Mouse (Mus musculus) ES-E14 (cell line): ENCODE measurements at regions not wholly inside any gene's neighbourhood (a gene's known extent, or its start where the extent isn't known, plus 50 kb on each side); places are given as distances from the start of the nearest gene placed in this dataset.

Source experiments
- DNase-seq: peaks from one replicate; pipeline ENCODE4 v3.0.0-alpha.2; 2013; ENCODE audit warnings: low read depth, low spot score
- H3K27ac ChIP-seq: 2 replicates; pipeline ENCODE4 v1.5.1; 2012; ENCODE audit warnings: low read depth, mild to moderate bottlenecking, low read length, moderate library complexity, mixed read lengths; ENCODE audit not compliant: poor library complexity, insufficient read depth, severe bottlenecking
- H3K36me3 ChIP-seq: 2 replicates; pipeline ENCODE4 v1.6.1; 2012; ENCODE audit warnings: mild to moderate bottlenecking, low read length, moderate library complexity, mixed read lengths; ENCODE audit not compliant: control insufficient read depth, poor library complexity, insufficient read depth, severe bottlenecking
- H3K4me1 ChIP-seq, 2 experiments: fragments of 150-350 bp in 1 of 2; sonication (generic) in 1 of 2; 2 replicates each; pipeline ENCODE4 v1.6.1; 2012; ENCODE audit warnings: low read length in 2 of 2, mild to moderate bottlenecking in 1 of 2, mixed read lengths in 1 of 2; ENCODE audit not compliant: control insufficient read depth in 2 of 2, insufficient read depth in 2 of 2, poor library complexity in 1 of 2
- H3K4me3 ChIP-seq, 2 experiments: fragments of 150-350 bp in 1 of 2; sonication (generic) in 1 of 2; 2 replicates each; pipeline ENCODE4 v1.5.1; 2012; ENCODE audit warnings: low read length in 2 of 2, low read depth in 1 of 2, mild to moderate bottlenecking in 1 of 2, mixed read lengths in 1 of 2; ENCODE audit not compliant: insufficient read depth in 1 of 2, poor library complexity in 1 of 2, severe bottlenecking in 1 of 2
- H3K9ac ChIP-seq: 2 replicates; pipeline ENCODE4 v1.6.1; 2012; ENCODE audit warnings: low read depth, mild to moderate bottlenecking, low read length, mixed read lengths; ENCODE audit not compliant: poor library complexity, insufficient read depth, severe bottlenecking
- H3K9me3 ChIP-seq: fragments of 150-350 bp; sonication (generic); 2 replicates; pipeline ENCODE4 v1.6.1; 2012; ENCODE audit warnings: low read depth, mild to moderate bottlenecking, low read length; ENCODE audit not compliant: control insufficient read depth, insufficient read depth
- CHD2 ChIP-seq: IDR thresholded peaks from 2 replicates; pipeline ENCODE4 v1.6.1; 2014; ENCODE audit warnings: mild to moderate bottlenecking, low read depth, low read length, inconsistent platforms
- HCFC1 ChIP-seq: IDR thresholded peaks from 2 replicates; pipeline ENCODE4 v1.6.1; 2012; ENCODE audit warnings: low read length, inconsistent platforms, borderline replicate concordance; ENCODE audit not compliant: insufficient read depth
- MAFK ChIP-seq: IDR thresholded peaks from 2 replicates; pipeline ENCODE4 v1.6.1; 2014; ENCODE audit warnings: mild to moderate bottlenecking, low read depth, low read length, inconsistent platforms; ENCODE audit not compliant: insufficient read depth
- ZC3H11A ChIP-seq: IDR thresholded peaks from 2 replicates; pipeline ENCODE4 v1.6.1; 2012; ENCODE audit warnings: low read depth, mild to moderate bottlenecking, inconsistent platforms, low read length, borderline replicate concordance
- ZNF384 ChIP-seq: IDR thresholded peaks from 2 replicates; pipeline ENCODE4 v1.6.1; 2012; ENCODE audit warnings: low read depth, low read length, inconsistent platforms
- in situ Hi-C, 2 experiments: fragments of 600-800 bp; cut with MboI; formaldehyde crosslinking; loops; one replicate each; pipeline ENCODE4 v1.15.1; 2025; ENCODE audit warnings: low sequenced_read_pairs in 2 of 2, inconsistent platforms in 1 of 2; ENCODE audit not compliant: unreplicated experiment in 2 of 2

GRCm38 (mm10) chr17:50407249-50407990, 101.8 kb upstream of the Plcl2 start:
- H3K27ac ChIP-seq, result no peak overlapping the region
- TF ChIP-seq HCFC1 (no peak), ZC3H11A (no peak), ZNF384 (no peak), MAFK (no peak), CHD2 (no peak)
- in situ Hi-C loops, result no loop called here

GRCm38 (mm10) chr17:50408581-50408980, 100.6 kb upstream of the Plcl2 start:
- Histone ChIP-seq H3K4me1 (no peaks in the 10 kb centered on the region), H3K36me3 (no peaks in the 10 kb centered on the region), H3K9ac (no peak overlapping the region), H3K9me3 (no peaks in the 10 kb centered on the region), H3K4me3 (no peak overlapping the region), H3K27ac (no peak overlapping the region)
- no peak for TF ChIP-seq CHD2
- TF ChIP-seq ZNF384, result no peak
- TF ChIP-seq MAFK, result no peak
- TF ChIP-seq HCFC1, result no peak
- TF ChIP-seq ZC3H11A, result no peak
- DNase-seq, result no peak
- in situ Hi-C loops, result no loop called here

More at GRCm38 (mm10) chr17:50407249-50407990, 101.8 kb upstream of the Plcl2 start:
- Histone ChIP-seq H3K4me3 (no peak overlapping the region), H3K4me1 (no peaks in the 10 kb centered on the region), H3K36me3 (no peaks in the 10 kb centered on the region), H3K9ac (no peak overlapping the region), H3K9me3 (no peaks in the 10 kb centered on the region)
- no peak for DNase-seq

- no peak overlapping the region for H3K4me3 ChIP-seq
- H3K9me3 ChIP-seq, result no peaks in the 10 kb centered on the region
- H3K4me1 ChIP-seq, result no peaks in the 10 kb centered on the region
- H3K36me3 ChIP-seq, result no peaks in the 10 kb centered on the region
- no peak overlapping the region for H3K27ac ChIP-seq
- H3K9ac ChIP-seq, result no peak overlapping the region
- in situ Hi-C loops, result no loop called here
- no peak for DNase-seq
- TF ChIP-seq MAFK (no peak), ZC3H11A (no peak), CHD2 (no peak), ZNF384 (no peak), HCFC1 (no peak)
These were observed 99.9 kb upstream of the Plcl2 start for GRCm38 (mm10) chr17:50409271-50409670.

GRCm38 (mm10) chr17:50409895-50410294, 99.3 kb upstream of the Plcl2 start:
- no peaks in the 10 kb centered on the region for H3K4me1 ChIP-seq
- no peak overlapping the region for H3K9ac ChIP-seq
- no peak for TF ChIP-seq MAFK
- no peak overlapping the region for H3K4me3 ChIP-seq
- no peak overlapping the region for H3K27ac ChIP-seq
- DNase-seq, result no peak
- H3K36me3 ChIP-seq, result no peaks in the 10 kb centered on the region
- H3K9me3 ChIP-seq, result no peaks in the 10 kb centered on the region
- in situ Hi-C loops, result no loop called here

GRCm38 (mm10) chr17:50410296-50410695, 98.9 kb upstream of the Plcl2 start:
- TF ChIP-seq HCFC1 (no peak), ZNF384 (no peak), CHD2 (no peak), MAFK (no peak), ZC3H11A (no peak)
- H3K9me3 ChIP-seq, result no peaks in the 10 kb centered on the region
- in situ Hi-C loops, result no loop called here
- no peak for DNase-seq
- no peak overlapping the region for H3K9ac ChIP-seq
- H3K4me1 ChIP-seq, result no peaks in the 10 kb centered on the region
- no peaks in the 10 kb centered on the region for H3K36me3 ChIP-seq
- no peak overlapping the region for H3K27ac ChIP-seq
- no peak overlapping the region for H3K4me3 ChIP-seq
